Mouse (Mus musculus) B cell, adult 67 days (primary cell): ENCODE data around the gene Atp1a2. TPM values are rescaled to one million over a fixed set of nuclear protein-coding genes. Genes with fewer than 3 reads are reported as not detected.

ENCODE experiments used
- total RNA-seq, 2 experiments: library from RNA; stranded (reverse); gene quantifications; 4 replicates each; pipeline ENCODE4 v1.2.4; 2023

Gene Atp1a2
- total RNA-seq = not detected

GRCm38 (mm10) chr1:172297611-172298537 is at the start of gene Atp1a2:
Gene Atp1a2, minus strand, starts transcription at chr1:172298064.

GRCm38 (mm10) chr1:172340729-172341321 is 43.0 kb upstream of the Atp1a2 start, which contains the start of gene Kcnj10:
Gene Kcnj10, plus strand, starts transcription at chr1:172341210.

GRCm38 (mm10) chr1:172329131-172329530 is 31.3 kb upstream of the Atp1a2 start, which contains the start of gene Kcnj9:
Gene Kcnj9, minus strand, starts transcription at chr1:172329318.

GRCm38 (mm10) chr1:172261477-172262078 is 36.3 kb downstream of the Atp1a2 start, which contains the start of gene Igsf8:
Gene Igsf8, plus strand, starts transcription at chr1:172261641.

GRCm38 (mm10) chr1:172258314-172258713 is 39.5 kb downstream of the Atp1a2 start, which contains the start of gene Atp1a4:
Gene Atp1a4, minus strand, starts transcription at chr1:172258414.

Other genes starting within 250 kb of the Atp1a2 start
- not detected for gene Nhlh1, start 240.5 kb downstream of the Atp1a2 start, total RNA-seq
- 100 to 1,000 TPM; 159 to 165 TPM for gene Copa, start 215.5 kb downstream of the Atp1a2 start, total RNA-seq
- gene Ncstn, start 215.3 kb downstream of the Atp1a2 start, total RNA-seq = 100 to 1,000 TPM; 102 to 113 TPM
- gene Pex19, start 171.3 kb downstream of the Atp1a2 start, total RNA-seq = 10 to 100 TPM; 55.2 to 59.4 TPM
- 100 to 1,000 TPM; 118 to 123 TPM for gene Dcaf8, start 150.0 kb downstream of the Atp1a2 start, total RNA-seq
- gene Pea15a, start 91.3 kb downstream of the Atp1a2 start, total RNA-seq = 10 to 100 TPM; 22.0 to 22.5 TPM
- gene Casq1, start 78.2 kb downstream of the Atp1a2 start, total RNA-seq = not detected
- not detected for gene Atp1a4, start 39.6 kb downstream of the Atp1a2 start, total RNA-seq
- 10 to 100 TPM; 25.3 to 31.9 TPM for gene Igsf8, start 36.4 kb downstream of the Atp1a2 start, total RNA-seq
- not detected for gene Kcnj9, start 31.3 kb upstream of the Atp1a2 start, total RNA-seq
- under 1 TPM; 0.21 to 0.96 TPM for gene Kcnj10, start 43.1 kb upstream of the Atp1a2 start, total RNA-seq
- 10 to 100 TPM; 30.8 to 34.7 TPM for gene Pigm, start 78.5 kb upstream of the Atp1a2 start, total RNA-seq
- gene Slamf9, start 177.3 kb upstream of the Atp1a2 start, total RNA-seq = 1 to 10 TPM; 2.1 to 4.4 TPM
- gene Igsf9, start 183.7 kb upstream of the Atp1a2 start, total RNA-seq = 10 to 100 TPM; 10.7 to 11.0 TPM
- gene Tagln2, start 202.0 kb upstream of the Atp1a2 start, total RNA-seq = 100 to 1,000 TPM; 108 to 129 TPM
- 1 to 10 TPM; 1.2 to 1.6 TPM for gene Cfap45, start 222.7 kb upstream of the Atp1a2 start, total RNA-seq